Mouse (Mus musculus): ENCODE data around the gene 1700067K01Rik.
A peak's percentile ranks its signal among the peaks of the same experiment; 100 is the strongest.
"Not testable (repeated sequence)": the region's sequence is repeated elsewhere in the genome, so short reads cannot be mapped to it uniquely, and the experiment has no call there.

The 1700067K01Rik gene

GRCm38 (mm10) chr8:83983222-83983621 is 18.1 kb upstream of the 1700067K01Rik start:
- DNase-seq = not testable (repeated sequence)

- no peak for DNase-seq
Observed at GRCm38 (mm10) chr8:83989243-83989642, 12.1 kb upstream of the 1700067K01Rik start.

- no peak for DNase-seq
Observed at GRCm38 (mm10) chr8:83990170-83990569, 11.1 kb upstream of the 1700067K01Rik start.

GRCm38 (mm10) chr8:83992488-83992887 is 8.8 kb upstream of the 1700067K01Rik start:
- DNase-seq = no peak

GRCm38 (mm10) chr8:83994030-83994429 is 7.3 kb upstream of the 1700067K01Rik start:
- DNase-seq = no peak

GRCm38 (mm10) chr8:83995973-83996372 is 5.3 kb upstream of the 1700067K01Rik start:
- peak in 1 of 2 experiments; percentile 51 for DNase-seq

GRCm38 (mm10) chr8:83996567-83997505 is 4.5 kb upstream of the 1700067K01Rik start:
- peak; percentile 85 to 89 for DNase-seq

- DNase-seq = peak; percentile 67 to 71
Observed at GRCm38 (mm10) chr8:83997511-83998141, 3.7 kb upstream of the 1700067K01Rik start, which contains the start of gene Samd1. Samd1 (plus strand) TSS chr8:83997672.

- DNase-seq = peak; percentile 68 to 70
Observed at GRCm38 (mm10) chr8:83998231-83999056, 2.9 kb upstream of the 1700067K01Rik start.

GRCm38 (mm10) chr8:83999057-83999705 is 2.1 kb upstream of the 1700067K01Rik start:
- no peak for DNase-seq

GRCm38 (mm10) chr8:83999825-84000224 is 1.5 kb upstream of the 1700067K01Rik start:
- DNase-seq = no peak

- peak in 1 of 2 experiments; percentile 37 for DNase-seq
Observed at GRCm38 (mm10) chr8:84002957-84003611, 1.8 kb downstream of the 1700067K01Rik start.

GRCm38 (mm10) chr8:84003612-84004246 is 2.4 kb downstream of the 1700067K01Rik start:
- DNase-seq = no peak

GRCm38 (mm10) chr8:84004533-84005201 is 3.4 kb downstream of the 1700067K01Rik start:
- DNase-seq = peak; percentile 93 to 94

- DNase-seq = not testable (repeated sequence)
Observed at GRCm38 (mm10) chr8:84005502-84005901, 4.2 kb downstream of the 1700067K01Rik start.

GRCm38 (mm10) chr8:84008362-84008761 is 7.1 kb downstream of the 1700067K01Rik start:
- no peak for DNase-seq

GRCm38 (mm10) chr8:84009876-84010275 is 8.6 kb downstream of the 1700067K01Rik start:
- DNase-seq = peak; percentile 92 to 94

GRCm38 (mm10) chr8:84010625-84011611 is 9.6 kb downstream of the 1700067K01Rik start:
- DNase-seq = peak; percentile 81 to 82

All from cerebellum, postnatal 14 days (tissue).